ENCODE assay signal across 10 mouse cellular contexts in genomic region chr3:152107149-152108002, GRCm38 (mm10). TPM values are rescaled to one million over a fixed set of nuclear protein-coding genes. Genes with fewer than 3 reads are reported as not detected.
A peak's percentile ranks its signal among the peaks of the same experiment; 100 is the strongest.
DNase-seq lines count a peak whose midpoint lies in the region; ATAC-seq and TF ChIP-seq lines count a peak whose summit lies in the region.
"Had no signal": no experiment of that assay in that cellular context is flagged by ENCODE, and none has a peak within 500 bp of the region (broad histone marks: within the 10 kb centered on the region; RNA-seq: fewer than 3 reads in every experiment).

No protein-coding gene starts in this region.

- peak overlapping the region; percentile 38 for H3K4me3 ChIP-seq in heart, adult 2 months
- H3K4me3 ChIP-seq in E14TG2a.4 (replicated peaks; ENCODE audit: low read length): peak overlapping the region; percentile 75
- peak overlapping the region; percentile 44 for H3K4me3 ChIP-seq in embryonic facial prominence, embryonic 13.5 days
- H3K4me3 ChIP-seq in limb, embryonic 10.5 days: peak overlapping the region; percentile 53
- peak overlapping the region; percentile 37 for H3K4me3 ChIP-seq in neural tube, embryonic 12.5 days

- peaks cover 8% of the 10 kb centered on the region for H3K4me1 ChIP-seq in heart, adult 2 months (ENCODE audit: control insufficient read depth, insufficient read depth, low read length)
- peaks cover 28% of the 10 kb centered on the region for H3K4me1 ChIP-seq in E14TG2a.4 (replicated peaks; ENCODE audit: low read depth, low read length)
- H3K4me1 ChIP-seq in embryonic facial prominence, embryonic 13.5 days: peaks cover 60% of the 10 kb centered on the region
- H3K4me1 ChIP-seq in limb, embryonic 10.5 days: peaks cover 55% of the 10 kb centered on the region
- H3K4me1 ChIP-seq in neural tube, embryonic 12.5 days: peaks cover 23% of the 10 kb centered on the region

- WGBS in heart, adult 2 months: 27% methylated on average over 30 of the region's 30 CpGs
- WGBS in embryonic facial prominence, embryonic 13.5 days: 18% methylated on average over 30 of the region's 30 CpGs
- WGBS in limb, embryonic 10.5 days: 30% methylated on average over 30 of the region's 30 CpGs
- WGBS in neural tube, embryonic 12.5 days: 28% methylated on average over 30 of the region's 30 CpGs

- H3K9ac ChIP-seq in heart, adult 2 months (ENCODE audit: low read depth, low read length): no peak overlapping the region
- H3K9ac ChIP-seq in embryonic facial prominence, embryonic 13.5 days: peak overlapping the region; percentile 61; the same call in 1 of the 2 replicates
- peak overlapping the region; percentile 42 for H3K9ac ChIP-seq in neural tube, embryonic 12.5 days

- no peaks in the 10 kb centered on the region for H3K36me3 ChIP-seq in heart, adult 2 months (ENCODE audit: control insufficient read depth, insufficient read depth, low read length)
- H3K36me3 ChIP-seq in E14TG2a.4 (ENCODE audit: insufficient read depth, low read length): no peaks in the 10 kb centered on the region
- H3K36me3 ChIP-seq in embryonic facial prominence, embryonic 13.5 days: no peaks in the 10 kb centered on the region
- no peaks in the 10 kb centered on the region for H3K36me3 ChIP-seq in limb, embryonic 10.5 days
- H3K36me3 ChIP-seq in neural tube, embryonic 12.5 days: no peaks in the 10 kb centered on the region
- H3K36me3 ChIP-seq: G1E had no signal

- no peaks in the 10 kb centered on the region; the same call in 1 of the 2 replicates for H3K27me3 ChIP-seq in heart, adult 2 months (ENCODE audit: control insufficient read depth, insufficient read depth, low read length)
- H3K27me3 ChIP-seq in E14TG2a.4 (ENCODE audit: insufficient read depth, low read length): peaks cover 41% of the 10 kb centered on the region
- peaks cover 16% of the 10 kb centered on the region for H3K27me3 ChIP-seq in embryonic facial prominence, embryonic 13.5 days
- H3K27me3 ChIP-seq in limb, embryonic 10.5 days (ENCODE audit: low read depth, poor library complexity, severe bottlenecking): peaks cover 25% of the 10 kb centered on the region
- 0 out of 2 replicates have a peak, but pooled peaks cover 4% of the 10 kb centered on the region for H3K27me3 ChIP-seq in neural tube, embryonic 12.5 days (replicated peaks)

- H3K27ac ChIP-seq in heart, adult 2 months: peak overlapping the region; percentile 65
- H3K27ac ChIP-seq in embryonic facial prominence, embryonic 13.5 days: 0 out of 2 replicates have a peak overlapping the region, but pooled peaks have one; percentile 16
- no peak overlapping the region for H3K27ac ChIP-seq in limb, embryonic 10.5 days
- H3K27ac ChIP-seq in neural tube, embryonic 12.5 days: no peak overlapping the region
- H3K27ac ChIP-seq: macrophage had no signal

- ATAC-seq in embryonic facial prominence, embryonic 13.5 days (ENCODE audit: insufficient number of reproducible peaks, insufficient read depth, low FRiP score, low TSS enrichment, low read depth): peak; percentile 39; the same call in 1 of the 2 replicates
- ATAC-seq in neural tube, embryonic 12.5 days (ENCODE audit: low FRiP score, low read depth): peak; percentile 67

- TF ChIP-seq EP300 in heart, adult 2 months (IDR thresholded peaks at IDR 0.05; ENCODE audit: insufficient read depth, low read depth, low read length): no peak

- no peak for TF ChIP-seq CTCF in heart, adult 2 months (IDR thresholded peaks at IDR 0.05)
- no peak for TF ChIP-seq CTCF in E14TG2a.4 (conservative IDR thresholded peaks at IDR 0.05; ENCODE audit: low read length)

- no peak for DNase-seq in heart, adult 2 months
- no peak for DNase-seq in heart, postnatal 25 days (ENCODE audit: low spot score)
- DNase-seq in limb, embryonic 10.5 days (ENCODE audit: low spot score): peak; percentile 71
- no peak for DNase-seq in natural killer cell, adult 2 months (ENCODE audit: low spot score in 2 of 2)
- DNase-seq in frontal cortex, postnatal 14 days (ENCODE audit: low spot score in 2 of 2): no peak

- no peak for TF ChIP-seq POLR2A in heart, adult 2 months (IDR thresholded peaks at IDR 0.05; ENCODE audit: insufficient read depth, low read depth, low read length)

- peak overlapping the region; percentile 82 for H3K4me2 ChIP-seq in embryonic facial prominence, embryonic 13.5 days
- H3K4me2 ChIP-seq in neural tube, embryonic 12.5 days (replicated peaks): peak overlapping the region; percentile 90

- H3K9me3 ChIP-seq in E14TG2a.4 (ENCODE audit: low read length): 0 out of 2 replicates have a peak, but pooled peaks cover 3% of the 10 kb centered on the region
- no peaks in the 10 kb centered on the region for H3K9me3 ChIP-seq in embryonic facial prominence, embryonic 13.5 days
- no peaks in the 10 kb centered on the region for H3K9me3 ChIP-seq in limb, embryonic 10.5 days (replicated peaks)
- H3K9me3 ChIP-seq in neural tube, embryonic 12.5 days: no peaks in the 10 kb centered on the region

- intact Hi-C loops in heart, adult 2 months (cut with DNase I): no loop called here
- intact Hi-C loops in heart, postnatal 25 days (cut with DNase I): no loop called here

- no peaks in the 10 kb centered on the region for H3K79me2 ChIP-seq in heart, adult 2 months (replicated peaks; ENCODE audit: control insufficient read depth, insufficient read depth, low read length)

RNA-seq across cellular contexts. Expression of gene Gipc2, which starts 58.7 kb away (rescaled TPM):
- total RNA-seq in heart, adult 2 months (2021): 1 to 10 TPM; 3.5 to 6.1 TPM
- 4.8 and 5.2 TPM in 2 replicates for polyA plus RNA-seq in heart, adult 2 months (2012; rRNA removed)
- total RNA-seq in heart, postnatal 25 days (2021): 1 to 10 TPM; 3.6 to 4.0 TPM
- 3.1 and 4.2 TPM in 2 replicates for polyA plus RNA-seq in embryonic facial prominence, embryonic 13.5 days (2015; fragmentation: Nextera tagmentation; extraction: Ambion mirVana)
- polyA plus RNA-seq in limb, embryonic 10.5 days (2016; fragmentation: Nextera tagmentation; extraction: Ambion mirVana): 2.1 and 4.5 TPM in 2 replicates
- polyA plus RNA-seq in neural tube, embryonic 12.5 days (2016; fragmentation: Nextera tagmentation; extraction: Ambion mirVana): 2.3 and 2.7 TPM in 2 replicates
- polyA plus RNA-seq: G1E, macrophage had no signal

Comparison
In these comparisons a context has a peak if more than half of its experiments do, and no peak if none do; other contexts are left out.
1. H3K27ac ChIP-seq: peak in heart, adult 2 months (single experiment) and embryonic facial prominence, embryonic 13.5 days (single experiment); none in limb, embryonic 10.5 days (single experiment) and neural tube, embryonic 12.5 days (single experiment).
2. Peak in every context shown above with its lines, with median percentiles within 50 percentile points of each other: H3K4me3 ChIP-seq.